Mouse (Mus musculus) stomach, adult 2 months (tissue): Measurements from ENCODE around the gene Pdcd11. TPM values are rescaled to one million over a fixed set of nuclear protein-coding genes. Genes with fewer than 3 reads are reported as not detected.

Experiments used
- polyA plus RNA-seq: library from polyadenylated mRNA; depleted of rRNA; stranded (reverse); fragments of >200 nt; gene quantifications from 2 replicates; pipeline ENCODE4 v1.2.3, GENCODE M21; 2012; rRNA removed

Gene Pdcd11
- 1.6 and 2.4 TPM in 2 replicates for polyA plus RNA-seq

GRCm38 (mm10) chr19:47090550-47091156 lies at the start of gene Pdcd11, which contains the start of gene Usmg5:
Gene Pdcd11, plus strand, starts transcription at chr19:47090768.
Gene Usmg5, minus strand, starts transcription at chr19:47090647.

GRCm38 (mm10) chr19:47050271-47051032 lies 40.1 kb upstream of the Pdcd11 start, which contains the start of gene Pcgf6:
Gene Pcgf6, minus strand, starts transcription at chr19:47050906.

GRCm38 (mm10) chr19:47067096-47067882 lies 23.3 kb upstream of the Pdcd11 start, which contains the start of gene Taf5:
Gene Taf5, plus strand, starts transcription at chr19:47067746.

GRCm38 (mm10) chr19:47137771-47138421 lies 47.3 kb downstream of the Pdcd11 start, which contains the start of gene Calhm2:
Gene Calhm2, minus strand, starts transcription at chr19:47138294.

GRCm38 (mm10) chr19:47144154-47144553 lies 53.6 kb downstream of the Pdcd11 start, which contains the start of gene Calhm1:
Gene Calhm1, minus strand, starts transcription at chr19:47144254.

GRCm38 (mm10) chr19:47157664-47158063 lies 67.1 kb downstream of the Pdcd11 start, which contains the start of gene Calhm3:
Gene Calhm3, minus strand, starts transcription at chr19:47157764.

GRCm38 (mm10) chr19:47178431-47179271 lies 88.1 kb downstream of the Pdcd11 start, which contains the start of gene Neurl1a:
Gene Neurl1a, plus strand, starts transcription at chr19:47178820.

Other genes starting within 250 kb of the Pdcd11 start
- gene Ina, start 76.1 kb upstream of the Pdcd11 start, polyA plus RNA-seq = 0.52 and 0.57 TPM in 2 replicates
- gene Nt5c2, start 75.6 kb upstream of the Pdcd11 start, polyA plus RNA-seq = 9.2 and 10.4 TPM in 2 replicates
- gene Pcgf6, start 39.9 kb upstream of the Pdcd11 start, polyA plus RNA-seq = 2.5 and 4.2 TPM in 2 replicates
- gene Taf5, start 23.0 kb upstream of the Pdcd11 start, polyA plus RNA-seq = 0.88 and 1.2 TPM in 2 replicates
- 9.1 and 10.3 TPM in 2 replicates for gene Usmg5, start 121 bp upstream of the Pdcd11 start, polyA plus RNA-seq
- 4.9 and 5.5 TPM in 2 replicates for gene Calhm2, start 47.5 kb downstream of the Pdcd11 start, polyA plus RNA-seq
- not detected in 2 replicates for gene Calhm1, start 53.5 kb downstream of the Pdcd11 start, polyA plus RNA-seq
- not detected in 2 replicates for gene Calhm3, start 67.0 kb downstream of the Pdcd11 start, polyA plus RNA-seq
- 5.7 and 9.6 TPM in 2 replicates for gene Neurl1a, start 88.1 kb downstream of the Pdcd11 start, polyA plus RNA-seq